Mouse (Mus musculus) bone marrow macrophage, adult 2 months (primary cell): ENCODE measurements around the gene Trib3. TPM values are rescaled to one million over a fixed set of nuclear protein-coding genes. Genes with fewer than 3 reads are reported as not detected.
A peak's percentile ranks its signal among the peaks of the same experiment; 100 is the strongest.
"Not testable (repeated sequence)": the region's sequence is repeated elsewhere in the genome, so short reads cannot be mapped to it uniquely, and the experiment has no call there.

Experiments used
- H3K27ac ChIP-seq: 2 replicates; pipeline ENCODE4 v1.5.1; 2012; ENCODE audit warnings: low read depth, low read length; ENCODE audit not compliant: insufficient read depth
- H3K4me1 ChIP-seq: 2 replicates; pipeline ENCODE4 v1.6.1; 2012; ENCODE audit warnings: low read length; ENCODE audit not compliant: control insufficient read depth, insufficient read depth
- H3K4me3 ChIP-seq: 2 replicates; pipeline ENCODE4 v1.5.1; 2012; ENCODE audit warnings: mild to moderate bottlenecking, low read length, moderate library complexity; ENCODE audit not compliant: insufficient read depth
- CTCF ChIP-seq: IDR thresholded peaks from 2 replicates; pipeline ENCODE4 v1.5.1; 2012; ENCODE audit warnings: low read depth, mild to moderate bottlenecking, low read length, moderate library complexity
- POLR2A ChIP-seq: IDR thresholded peaks from 2 replicates; pipeline ENCODE4 v1.6.1; 2012; ENCODE audit warnings: mild to moderate bottlenecking, low read depth, low read length, borderline replicate concordance
- polyA plus RNA-seq: library from polyadenylated mRNA; stranded (reverse); fragments of >200 nt; gene quantifications from 2 replicates; pipeline ENCODE4 v1.2.4, GENCODE M21; 2012; ENCODE audit not compliant: missing spikeins, insufficient read depth, insufficient read length

Gene Trib3
- polyA plus RNA-seq, 1 experiment: 1.5 TPM

GRCm38 (mm10) chr2:152368532-152369140 lies 24.8 kb upstream of the Trib3 start:
- H3K4me3 ChIP-seq: no peak overlapping the region
- peaks cover 2% of the 10 kb centered on the region; the same call in 1 of the 2 replicates for H3K4me1 ChIP-seq
- no peak overlapping the region for H3K27ac ChIP-seq
- TF ChIP-seq POLR2A: no peak
- peak; percentile 93 for TF ChIP-seq CTCF

- TF ChIP-seq CTCF: no peak
- H3K27ac ChIP-seq: no peak overlapping the region
- peaks cover 4% of the 10 kb centered on the region; the same call in 1 of the 2 replicates for H3K4me1 ChIP-seq
- H3K4me3 ChIP-seq: no peak overlapping the region
Observed at GRCm38 (mm10) chr2:152367917-152368316, 24.1 kb upstream of the Trib3 start.

GRCm38 (mm10) chr2:152363245-152364147 lies 19.7 kb upstream of the Trib3 start:
- Histone ChIP-seq H3K4me3 (peak overlapping the region; percentile 30), H3K4me1 (peaks cover 12% of the 10 kb centered on the region), H3K27ac (no peak overlapping the region)
- TF ChIP-seq CTCF (peak; percentile 54), POLR2A (0 out of 2 replicates have a peak, but pooled peaks have one; percentile 17)

GRCm38 (mm10) chr2:152361193-152361592 lies 17.4 kb upstream of the Trib3 start:
- TF ChIP-seq CTCF (no peak), POLR2A (no peak)

GRCm38 (mm10) chr2:152360271-152360775 lies 16.5 kb upstream of the Trib3 start:
- no peak for TF ChIP-seq POLR2A
- TF ChIP-seq CTCF: no peak
- Histone ChIP-seq H3K27ac (no peak overlapping the region), H3K4me1 (peaks cover 12% of the 10 kb centered on the region), H3K4me3 (no peak overlapping the region)

More at GRCm38 (mm10) chr2:152361193-152361592, 17.4 kb upstream of the Trib3 start:
- Histone ChIP-seq H3K4me3 (no peak overlapping the region), H3K27ac (no peak overlapping the region), H3K4me1 (peaks cover 12% of the 10 kb centered on the region)

GRCm38 (mm10) chr2:152359616-152360015 lies 15.8 kb upstream of the Trib3 start:
- peaks cover 12% of the 10 kb centered on the region for H3K4me1 ChIP-seq
- no peak overlapping the region for H3K4me3 ChIP-seq
- H3K27ac ChIP-seq: no peak overlapping the region
- no peak for TF ChIP-seq CTCF
- no peak for TF ChIP-seq POLR2A

- H3K27ac ChIP-seq, H3K4me3 ChIP-seq: not testable (repeated sequence)
- peaks cover 12% of the 10 kb centered on the region for H3K4me1 ChIP-seq
Observed at GRCm38 (mm10) chr2:152358977-152359376, 15.1 kb upstream of the Trib3 start.

GRCm38 (mm10) chr2:152357254-152357653 lies 13.4 kb upstream of the Trib3 start:
- no peak for TF ChIP-seq POLR2A
- no peak for TF ChIP-seq CTCF

GRCm38 (mm10) chr2:152349842-152350540 lies 6.2 kb upstream of the Trib3 start:
- peaks cover 25% of the 10 kb centered on the region for H3K4me1 ChIP-seq
- no peak overlapping the region for H3K27ac ChIP-seq
- no peak overlapping the region for H3K4me3 ChIP-seq
- TF ChIP-seq CTCF (no peak), POLR2A (no peak)

More at GRCm38 (mm10) chr2:152357254-152357653, 13.4 kb upstream of the Trib3 start:
- Histone ChIP-seq H3K27ac (no peak overlapping the region), H3K4me3 (no peak overlapping the region), H3K4me1 (peaks cover 8% of the 10 kb centered on the region)

- no peak for TF ChIP-seq CTCF
- TF ChIP-seq POLR2A: no peak
- Histone ChIP-seq H3K4me1 (peaks cover 30% of the 10 kb centered on the region), H3K4me3 (no peak overlapping the region), H3K27ac (no peak overlapping the region)
Observed at GRCm38 (mm10) chr2:152349205-152349604, 5.4 kb upstream of the Trib3 start.
